Comparison of ENCODE assay signal across 17 mouse cellular contexts in the genomic region with DNA sequence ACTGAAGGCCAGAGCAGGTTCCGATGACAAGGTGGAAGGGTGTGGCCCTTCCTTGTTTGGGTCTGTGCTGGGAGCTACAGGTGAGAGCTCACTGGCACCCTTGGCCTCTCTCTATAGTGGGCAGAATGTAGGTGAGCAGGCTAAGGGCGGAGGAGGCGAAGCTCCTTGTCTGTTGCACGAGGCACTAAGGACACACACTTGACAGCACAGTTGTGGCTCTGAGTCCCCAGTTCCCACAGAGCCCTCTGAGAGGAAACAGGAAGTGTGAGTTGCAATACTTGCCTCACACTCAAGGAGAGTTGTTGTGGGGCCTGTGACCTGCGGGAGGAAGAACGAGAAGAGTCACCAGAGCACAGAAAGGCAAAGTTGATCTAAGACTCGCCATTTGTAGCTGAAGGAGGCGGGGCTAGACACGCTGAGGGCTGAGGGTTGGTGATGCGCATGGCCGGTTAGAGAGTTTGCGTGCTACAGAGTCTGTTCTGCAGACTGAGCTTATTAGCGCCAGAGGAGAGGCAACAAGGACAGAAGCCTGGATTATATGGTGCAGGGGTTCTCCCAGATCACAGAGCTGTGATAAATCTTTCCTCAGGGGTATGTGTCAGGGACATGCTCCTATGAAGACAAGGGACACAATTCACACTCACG. TPM values are rescaled to one million over a fixed set of nuclear protein-coding genes. Genes with fewer than 3 reads are reported as not detected.
DNase-seq lines count a peak whose midpoint lies in the region; ATAC-seq and TF ChIP-seq lines count a peak whose summit lies in the region.
"Not testable (repeated sequence)": the region's sequence is repeated elsewhere in the genome, so short reads cannot be mapped to it uniquely, and the experiment has no call there.
"Had no signal": no experiment of that assay in that cellular context is flagged by ENCODE, and none has a peak within 500 bp of the region (broad histone marks: within the 10 kb centered on the region; RNA-seq: fewer than 3 reads in every experiment).

No protein-coding gene starts in this region.

- H3K4me3 ChIP-seq in kidney, adult 2 months (ENCODE audit: insufficient read depth, low read depth, low read length); limb, embryonic 15.5 days; stomach, postnatal 0 days (ENCODE audit: low read depth, low read length): not testable (repeated sequence)

- not testable (repeated sequence) for DNase-seq in Patski (ENCODE audit: low read depth, low spot score)
- peak; percentile 83 for DNase-seq in heart, adult 11 months
- peak; percentile 53 for DNase-seq in kidney, adult 2 months
- peak; percentile 39 for DNase-seq in lung, postnatal 36 days
- peak; percentile 18 for DNase-seq in stomach, postnatal 0 days (ENCODE audit: low spot score)

- 30% methylated on average over 14 of the region's 14 CpGs for WGBS in kidney, adult 2 months
- WGBS in limb, embryonic 15.5 days, result 63% methylated on average over 13 of the region's 14 CpGs
- 61% methylated on average over 12 of the region's 14 CpGs for WGBS in stomach, postnatal 0 days

- H3K27me3 ChIP-seq in Patski, result peaks cover 16% of the 10 kb centered on the region
- H3K27me3 ChIP-seq in kidney, adult 2 months (replicated peaks; ENCODE audit: control insufficient read depth, insufficient read depth, low read length); limb, embryonic 15.5 days; stomach, postnatal 0 days (ENCODE audit: control insufficient read depth, insufficient read depth, low read length): not testable (repeated sequence)

- TF ChIP-seq CTCF in Patski (IDR thresholded peaks at IDR 0.05); kidney, adult 2 months (conservative IDR thresholded peaks at IDR 0.05; ENCODE audit: insufficient read depth, insufficient read length, low read depth, low read length); stomach, postnatal 0 days (IDR thresholded peaks at IDR 0.05; ENCODE audit: low read depth): not testable (repeated sequence)

- POLR2A ChIA-PET in Patski (lab: Charles Lee), result not testable (repeated sequence)

- CTCF ChIA-PET in Patski (lab: Charles Lee), result not testable (repeated sequence)

- not testable (repeated sequence) for H3K9ac ChIP-seq in limb, embryonic 15.5 days; stomach, postnatal 0 days (ENCODE audit: low read length)

- peaks cover 17% of the 10 kb centered on the region; the same call in 1 of the 2 replicates for H3K4me1 ChIP-seq in kidney, adult 2 months (ENCODE audit: control insufficient read depth, insufficient read depth, low read length)
- not testable (repeated sequence) for H3K4me1 ChIP-seq in limb, embryonic 15.5 days; stomach, postnatal 0 days (replicated peaks; ENCODE audit: control insufficient read depth, insufficient read depth)

- ATAC-seq in Patski, result peak; percentile 65
- ATAC-seq in limb, embryonic 15.5 days (ENCODE audit: insufficient number of reproducible peaks, low FRiP score, low TSS enrichment, low read depth), result not testable (repeated sequence)
- peak; percentile 99 for ATAC-seq in neutrophil, adult 5-6 weeks (ENCODE audit: extremely low read depth, insufficient number of reproducible peaks, low FRiP score, poor library complexity, severe bottlenecking)
- ATAC-seq in stomach, postnatal 0 days (ENCODE audit: low FRiP score, low TSS enrichment), result peak; percentile 80

- H3K9me3 ChIP-seq in limb, embryonic 15.5 days; stomach, postnatal 0 days (ENCODE audit: control insufficient read depth, low read length): not testable (repeated sequence)

- in situ Hi-C loops in Patski (cut with MboI; ENCODE audit: low pct_unique_long_range_greater_than_20kb), result loop anchor here (25.0 kb wide), 1 partner anchor 390 kb away; the partner anchor contains the start of gene Pou2f2

- H3K4me2 ChIP-seq in limb, embryonic 15.5 days; stomach, postnatal 0 days (replicated peaks; ENCODE audit: low read depth): not testable (repeated sequence)

- H3K27ac ChIP-seq in kidney, adult 2 months (ENCODE audit: insufficient read depth, low read depth, low read length), result not testable (repeated sequence)
- peak overlapping the region; percentile 76 for H3K27ac ChIP-seq in limb, embryonic 15.5 days
- H3K27ac ChIP-seq in stomach, postnatal 0 days (replicated peaks), result peak overlapping the region; percentile 79

- H3K36me3 ChIP-seq in kidney, adult 2 months (ENCODE audit: control insufficient read depth, insufficient read depth, low read length); limb, embryonic 15.5 days; stomach, postnatal 0 days (ENCODE audit: control insufficient read depth, insufficient read depth, low read length): not testable (repeated sequence)

- TF ChIP-seq EP300 in stomach, postnatal 0 days (optimal IDR thresholded peaks at IDR 0.05), result not testable (repeated sequence)

- not testable (repeated sequence) for TF ChIP-seq POLR2A in kidney, adult 2 months (IDR thresholded peaks at IDR 0.05; ENCODE audit: low read depth, low read length)

RNA-seq across cellular contexts. Expression of gene Ceacam2, which starts 37.3 kb away (rescaled TPM):
- 0.28 TPM for polyA plus RNA-seq in Patski (2021)
- 36.3 and 41.2 TPM in 2 replicates for polyA plus RNA-seq in kidney, adult 2 months (2012; rRNA removed)
- polyA plus RNA-seq in limb, embryonic 15.5 days (2015; fragmentation: Nextera tagmentation; extraction: Ambion mirVana), result not detected in 2 replicates
- total RNA-seq in neutrophil, adult 5-6 weeks (2017), result not detected in 2 replicates
- 0.07 TPM in 1 of 2 replicates, not detected in the other for polyA plus RNA-seq in stomach, postnatal 0 days (2015; fragmentation: Nextera tagmentation; extraction: Ambion mirVana)
- total RNA-seq: hindbrain, postnatal 0 days; left cerebral cortex, postnatal 4 days had no signal
- polyA plus RNA-seq: forebrain, embryonic 12.5 days; G1E; heart, embryonic 11.5 days; hindbrain, postnatal 0 days; liver, embryonic 12.5 days had no signal

RNA-seq across cellular contexts. Expression of gene Erich4, which starts 38.8 kb away (rescaled TPM):
- not detected for polyA plus RNA-seq in Patski (2021)
- polyA plus RNA-seq in kidney, adult 2 months (2012; rRNA removed), result 31.4 and 49.7 TPM in 2 replicates
- not detected in 2 replicates for polyA plus RNA-seq in limb, embryonic 15.5 days (2015; fragmentation: Nextera tagmentation; extraction: Ambion mirVana)
- not detected in 2 replicates for total RNA-seq in neutrophil, adult 5-6 weeks (2017)
- polyA plus RNA-seq in stomach, postnatal 0 days (2015; fragmentation: Nextera tagmentation; extraction: Ambion mirVana), result 0.22 TPM in 1 of 2 replicates, not detected in the other
- total RNA-seq: adrenal gland, postnatal 10 days; G1E; gastrocnemius, postnatal 25 days; hindbrain, postnatal 0 days; left cerebral cortex, postnatal 4 days had no signal
- polyA plus RNA-seq: cortical plate, adult 2 months; forebrain, embryonic 12.5 days; G1E; heart, embryonic 11.5 days; hindbrain, postnatal 0 days; neural tube, embryonic 15.5 days had no signal

RNA-seq across cellular contexts. Expression of gene Dmac2, which starts 42.3 kb away (rescaled TPM):
- 43.3 TPM for polyA plus RNA-seq in Patski (2021)
- 114 and 134 TPM in 2 replicates for polyA plus RNA-seq in kidney, adult 2 months (2012; rRNA removed)
- 29.1 and 30.6 TPM in 2 replicates for polyA plus RNA-seq in limb, embryonic 15.5 days (2015; fragmentation: Nextera tagmentation; extraction: Ambion mirVana)
- total RNA-seq in neutrophil, adult 5-6 weeks (2017), result 129 and 155 TPM in 2 replicates
- 25.4 and 29.2 TPM in 2 replicates for polyA plus RNA-seq in stomach, postnatal 0 days (2015; fragmentation: Nextera tagmentation; extraction: Ambion mirVana)

RNA-seq across cellular contexts. Expression of gene B3gnt8, which starts 49.5 kb away (rescaled TPM):
- polyA plus RNA-seq in Patski (2021), result 0.23 TPM
- 9.6 and 10.6 TPM in 2 replicates for polyA plus RNA-seq in kidney, adult 2 months (2012; rRNA removed)
- polyA plus RNA-seq in limb, embryonic 15.5 days (2015; fragmentation: Nextera tagmentation; extraction: Ambion mirVana), result 9.3 and 11.8 TPM in 2 replicates
- 31.7 and 33.4 TPM in 2 replicates for total RNA-seq in neutrophil, adult 5-6 weeks (2017)
- 5.8 and 6.5 TPM in 2 replicates for polyA plus RNA-seq in stomach, postnatal 0 days (2015; fragmentation: Nextera tagmentation; extraction: Ambion mirVana)

Comparison
In these comparisons a context has a peak if more than half of its experiments do, and no peak if none do; other contexts are left out.
1. RNA of gene Ceacam2, which starts 37.3 kb away (polyA plus RNA-seq): 36.3 to 41.2 TPM in kidney, adult 2 months; 0.28 TPM in Patski (single experiment), 0.07 TPM in stomach, postnatal 0 days and not detected in limb, embryonic 15.5 days; every median in the first group is over 10 times any median in the second.
2. RNA of gene Erich4, which starts 38.8 kb away (polyA plus RNA-seq): 31.4 to 49.7 TPM in kidney, adult 2 months; 0.22 TPM in stomach, postnatal 0 days, not detected in limb, embryonic 15.5 days and not detected in Patski (single experiment); every median in the first group is over 10 times any median in the second.